Mouse (Mus musculus): ENCODE data around the gene Mpdz. TPM values are rescaled to one million over a fixed set of nuclear protein-coding genes. Genes with fewer than 3 reads are reported as not detected.

Mpdz gene
- total and polyA plus RNA-seq, 3 experiments, result not detected

- Histone ChIP-seq H3K4me3 (ENCODE audit: control insufficient read depth in 1 of 2, insufficient read depth in 1 of 2, low read depth in 2 of 2, low read length in 2 of 2) (no peak overlapping the region), H3K9ac (ENCODE audit: control insufficient read depth, low read depth, low read length, poor library complexity, severe bottlenecking) (no peak overlapping the region), H3K36me3 (ENCODE audit: control insufficient read depth in 1 of 2, insufficient read depth in 2 of 2, low read length in 2 of 2) (no peaks in the 10 kb centered on the region), H3K27me3 (ENCODE audit: control insufficient read depth in 1 of 2, insufficient read depth in 2 of 2, low read length in 2 of 2) (no peaks in the 10 kb centered on the region), H3K9me3 (replicated peaks; ENCODE audit: insufficient read depth, low read length) (no peaks in the 10 kb centered on the region), H3K79me2 (ENCODE audit: control insufficient read depth, insufficient read depth, low read length, poor library complexity) (no peaks in the 10 kb centered on the region), H3K27ac (ENCODE audit: control insufficient read depth, low read depth, low read length) (no peak overlapping the region), H3K4me1 (ENCODE audit: control insufficient read depth in 1 of 2, insufficient read depth in 2 of 2, low read length in 2 of 2) (no peaks in the 10 kb centered on the region)
- no peak for DNase-seq (ENCODE audit: low read depth, low spot score)
- TF ChIP-seq UBTF (IDR thresholded peaks at IDR 0.05; ENCODE audit: borderline replicate concordance, insufficient read depth, low read depth, low read length) (no peak), GABPA (IDR thresholded peaks at IDR 0.05; ENCODE audit: low read depth, low read length) (no peak), USF2 (IDR thresholded peaks at IDR 0.05; ENCODE audit: borderline replicate concordance in 1 of 2, insufficient read depth in 1 of 2, low read depth in 1 of 2, low read length in 2 of 2) (no peak), MYB (IDR thresholded peaks at IDR 0.05; ENCODE audit: low read depth, low read length) (no peak), KAT2A (conservative IDR thresholded peaks at IDR 0.05; ENCODE audit: low read depth, low read length) (no peak), CTCF (IDR thresholded peaks at IDR 0.05 in 2 of 3, conservative IDR thresholded peaks at IDR 0.05 in 1 of 3; ENCODE audit: control insufficient read depth in 1 of 3, insufficient read depth in 1 of 3, low read depth in 2 of 3, low read length in 3 of 3, poor library complexity in 1 of 3, severe bottlenecking in 1 of 3) (no peak), TCF12 (IDR thresholded peaks at IDR 0.05; ENCODE audit: low read depth, low read length) (no peak), CHD1 (IDR thresholded peaks at IDR 0.05; ENCODE audit: low read depth, low read length) (no peak), MAFK (IDR thresholded peaks at IDR 0.05; ENCODE audit: borderline replicate concordance, low read depth, low read length) (no peak), CHD2 (IDR thresholded peaks at IDR 0.05; ENCODE audit: low read length) (no peak), SMC3 (IDR thresholded peaks at IDR 0.05; ENCODE audit: low read depth, low read length) (no peak), GATA1 (IDR thresholded peaks at IDR 0.05; ENCODE audit: low read depth, low read length) (no peak)
Observed at GRCm38 (mm10) chr4:81313246-81313645, 129.4 kb downstream of the Mpdz start.

- Histone ChIP-seq H3K9ac (ENCODE audit: control insufficient read depth, low read depth, low read length, poor library complexity, severe bottlenecking) (no peak overlapping the region), H3K4me3 (ENCODE audit: control insufficient read depth in 1 of 2, insufficient read depth in 1 of 2, low read depth in 2 of 2, low read length in 2 of 2) (no peak overlapping the region), H3K4me1 (ENCODE audit: control insufficient read depth in 1 of 2, insufficient read depth in 2 of 2, low read length in 2 of 2) (no peaks in the 10 kb centered on the region), H3K27ac (ENCODE audit: control insufficient read depth, low read depth, low read length) (no peak overlapping the region), H3K79me2 (ENCODE audit: control insufficient read depth, insufficient read depth, low read length, poor library complexity) (no peaks in the 10 kb centered on the region), H3K9me3 (replicated peaks; ENCODE audit: insufficient read depth, low read length) (no peaks in the 10 kb centered on the region), H3K36me3 (ENCODE audit: control insufficient read depth in 1 of 2, insufficient read depth in 2 of 2, low read length in 2 of 2) (no peaks in the 10 kb centered on the region), H3K27me3 (ENCODE audit: control insufficient read depth in 1 of 2, insufficient read depth in 2 of 2, low read length in 2 of 2) (no peaks in the 10 kb centered on the region)
- TF ChIP-seq BHLHE40 (IDR thresholded peaks at IDR 0.05; ENCODE audit: borderline replicate concordance, low read depth, low read length) (no peak), USF1 (IDR thresholded peaks at IDR 0.05; ENCODE audit: low read depth, low read length) (no peak), POLR2AphosphoS2 (IDR thresholded peaks at IDR 0.05; ENCODE audit: low read length) (no peak), RCOR1 (IDR thresholded peaks at IDR 0.05; ENCODE audit: low read depth, low read length) (no peak), KAT2A (conservative IDR thresholded peaks at IDR 0.05; ENCODE audit: low read depth, low read length) (no peak), SMC3 (IDR thresholded peaks at IDR 0.05; ENCODE audit: low read depth, low read length) (no peak), NELFE (IDR thresholded peaks at IDR 0.05; ENCODE audit: low read depth, low read length) (no peak), ZC3H11A (IDR thresholded peaks at IDR 0.05; ENCODE audit: low read depth, low read length) (no peak)
- no peak for DNase-seq (ENCODE audit: low read depth, low spot score)
Observed at GRCm38 (mm10) chr4:81310168-81310474, 132.5 kb downstream of the Mpdz start.

Data from MEL (cell line).